Mouse (Mus musculus) G1E (cell line): ENCODE results near the gene Zfp84.

ENCODE experiments used
- CTCF ChIP-seq: IDR thresholded peaks from 2 replicates; pipeline ENCODE4 v1.5.1; 2012; ENCODE audit warnings: low read depth, low read length, inconsistent platforms, mixed read lengths
- GATA1 ChIP-seq: IDR thresholded peaks from 2 replicates; pipeline ENCODE4 v1.6.1; 2012; ENCODE audit warnings: borderline replicate concordance, low read length, inconsistent platforms, mixed read lengths
- POLR2AphosphoS5 ChIP-seq: IDR thresholded peaks from 2 replicates; pipeline ENCODE4 v1.6.1; 2012; ENCODE audit warnings: low read depth, low read length, inconsistent platforms; ENCODE audit not compliant: insufficient replicate concordance
- TAL1 ChIP-seq: conservative IDR thresholded peaks from 2 replicates; pipeline ENCODE4 v1.6.1; 2012; ENCODE audit warnings: low read depth, low read length, inconsistent platforms, mixed read lengths

- TF ChIP-seq CTCF (no peak), POLR2AphosphoS5 (no peak), GATA1 (no peak), TAL1 (no peak)
Observed at GRCm38 (mm10) chr7:29768980-29769379, 628 bp downstream of the Zfp84 start.
